Mouse (Mus musculus): Measurements from ENCODE around the gene Oprd1. TPM values are rescaled to one million over a fixed set of nuclear protein-coding genes. Genes with fewer than 3 reads are reported as not detected.

Oprd1 gene
- polyA plus RNA-seq, 1 experiment from 2014 or later: 0.61 TPM

GRCm38 (mm10) chr4:132166350-132167290 lies 22.3 kb upstream of the Oprd1 start:
- no peak overlapping the region for H3K4me2 ChIP-seq
- no peak overlapping the region for H3K27ac ChIP-seq (replicated peaks)
- H3K36me3 ChIP-seq: no peaks in the 10 kb centered on the region

GRCm38 (mm10) chr4:132165691-132166090 lies 21.4 kb upstream of the Oprd1 start:
- no peak overlapping the region for H3K4me2 ChIP-seq
- H3K9ac ChIP-seq: no peak overlapping the region
- H3K4me3 ChIP-seq: no peak overlapping the region
- no peak overlapping the region for H3K27ac ChIP-seq (replicated peaks)
- no peaks in the 10 kb centered on the region for H3K9me3 ChIP-seq
- ATAC-seq (ENCODE audit: low FRiP score, low read depth): no peak
- H3K27me3 ChIP-seq: no peaks in the 10 kb centered on the region
- no peaks in the 10 kb centered on the region for H3K36me3 ChIP-seq
- peaks cover 7% of the 10 kb centered on the region for H3K4me1 ChIP-seq (replicated peaks)
- WGBS: 36% methylated on average over 14 of the region's 14 CpGs

More at GRCm38 (mm10) chr4:132166350-132167290, 22.3 kb upstream of the Oprd1 start:
- Histone ChIP-seq H3K4me1 (replicated peaks) (peaks cover 7% of the 10 kb centered on the region), H3K27me3 (no peaks in the 10 kb centered on the region), H3K4me3 (no peak overlapping the region), H3K9me3 (no peaks in the 10 kb centered on the region), H3K9ac (no peak overlapping the region)
- 53% methylated on average over 16 of the region's 16 CpGs for WGBS
- no peak for ATAC-seq (ENCODE audit: low FRiP score, low read depth)

- H3K4me2 ChIP-seq: no peak overlapping the region
- no peak overlapping the region for H3K4me3 ChIP-seq
- ATAC-seq (ENCODE audit: low FRiP score, low read depth): no peak
- H3K27ac ChIP-seq (replicated peaks): no peak overlapping the region
- peaks cover 8% of the 10 kb centered on the region; the same call in 1 of the 2 replicates for H3K4me1 ChIP-seq (replicated peaks)
- H3K9me3 ChIP-seq: no peaks in the 10 kb centered on the region
- H3K36me3 ChIP-seq: no peaks in the 10 kb centered on the region
- WGBS: 61% methylated on average over 12 of the region's 12 CpGs
- H3K9ac ChIP-seq: no peak overlapping the region
- no peaks in the 10 kb centered on the region for H3K27me3 ChIP-seq
These were observed 12.8 kb upstream of the Oprd1 start for GRCm38 (mm10) chr4:132156941-132157622.

- H3K9me3 ChIP-seq: no peaks in the 10 kb centered on the region
- no peak overlapping the region for H3K4me3 ChIP-seq
- H3K9ac ChIP-seq: no peak overlapping the region
- no peaks in the 10 kb centered on the region for H3K27me3 ChIP-seq
- no peak for ATAC-seq (ENCODE audit: low FRiP score, low read depth)
- 4% methylated on average over 6 of the region's 6 CpGs for WGBS
- H3K4me2 ChIP-seq: no peak overlapping the region
- H3K27ac ChIP-seq (replicated peaks): no peak overlapping the region
- no peaks in the 10 kb centered on the region for H3K36me3 ChIP-seq
- H3K4me1 ChIP-seq (replicated peaks): peaks cover 8% of the 10 kb centered on the region; the same call in 1 of the 2 replicates
These were observed 10.8 kb upstream of the Oprd1 start for GRCm38 (mm10) chr4:132154877-132155670.

- 61% methylated on average over 1 of the region's 1 CpGs for WGBS
- Histone ChIP-seq H3K27me3 (peaks cover 3% of the 10 kb centered on the region; the same call in 1 of the 2 replicates), H3K4me3 (no peak overlapping the region), H3K9ac (no peak overlapping the region), H3K9me3 (no peaks in the 10 kb centered on the region), H3K4me2 (no peak overlapping the region), H3K36me3 (no peaks in the 10 kb centered on the region), H3K4me1 (replicated peaks) (peaks cover 8% of the 10 kb centered on the region; the same call in 1 of the 2 replicates), H3K27ac (replicated peaks) (no peak overlapping the region)
- no peak for ATAC-seq (ENCODE audit: low FRiP score, low read depth)
These were observed 7.4 kb upstream of the Oprd1 start for GRCm38 (mm10) chr4:132151673-132152072.

GRCm38 (mm10) chr4:132146201-132146600 lies 1.9 kb upstream of the Oprd1 start:
- Histone ChIP-seq H3K36me3 (no peaks in the 10 kb centered on the region), H3K27me3 (peaks cover 52% of the 10 kb centered on the region), H3K4me2 (no peak overlapping the region), H3K4me3 (no peak overlapping the region), H3K9me3 (no peaks in the 10 kb centered on the region), H3K27ac (replicated peaks) (no peak overlapping the region), H3K9ac (no peak overlapping the region), H3K4me1 (replicated peaks) (0 out of 2 replicates have a peak, but pooled peaks cover 8% of the 10 kb centered on the region)
- no peak for ATAC-seq (ENCODE audit: low FRiP score, low read depth)
- WGBS: 76% methylated on average over 5 of the region's 5 CpGs

GRCm38 (mm10) chr4:132145092-132145491 lies 806 bp upstream of the Oprd1 start:
- Histone ChIP-seq H3K27ac (replicated peaks) (no peak overlapping the region), H3K9ac (no peak overlapping the region), H3K4me2 (peak overlapping the region; percentile 76), H3K4me1 (replicated peaks) (0 out of 2 replicates have a peak, but pooled peaks cover 8% of the 10 kb centered on the region), H3K4me3 (peak overlapping the region; percentile 47), H3K36me3 (no peaks in the 10 kb centered on the region), H3K9me3 (no peaks in the 10 kb centered on the region), H3K27me3 (peaks cover 55% of the 10 kb centered on the region)
- 46% methylated on average over 10 of the region's 10 CpGs for WGBS
- ATAC-seq (ENCODE audit: low FRiP score, low read depth): no peak

- H3K27ac ChIP-seq (replicated peaks): no peak overlapping the region
- peaks cover 25% of the 10 kb centered on the region for H3K27me3 ChIP-seq
- H3K9me3 ChIP-seq: no peaks in the 10 kb centered on the region
- H3K4me3 ChIP-seq: no peak overlapping the region
- ATAC-seq (ENCODE audit: low FRiP score, low read depth): no peak
- WGBS: 95% methylated on average over 2 of the region's 2 CpGs
- no peak overlapping the region for H3K9ac ChIP-seq
- H3K36me3 ChIP-seq: no peaks in the 10 kb centered on the region
- H3K4me1 ChIP-seq (replicated peaks): no peaks in the 10 kb centered on the region
- H3K4me2 ChIP-seq: no peak overlapping the region
These were observed 5.6 kb downstream of the Oprd1 start for GRCm38 (mm10) chr4:132138640-132139039.

- no peak for ATAC-seq (ENCODE audit: low FRiP score, low read depth)
- Histone ChIP-seq H3K4me2 (no peak overlapping the region), H3K4me1 (replicated peaks) (no peaks in the 10 kb centered on the region), H3K36me3 (no peaks in the 10 kb centered on the region), H3K27ac (replicated peaks) (no peak overlapping the region), H3K9me3 (no peaks in the 10 kb centered on the region), H3K27me3 (peaks cover 10% of the 10 kb centered on the region), H3K9ac (no peak overlapping the region), H3K4me3 (no peak overlapping the region)
- WGBS: 84% methylated on average over 7 of the region's 7 CpGs
These were observed 7.3 kb downstream of the Oprd1 start for GRCm38 (mm10) chr4:132137013-132137412.

- Histone ChIP-seq H3K4me1 (replicated peaks) (peaks cover 7% of the 10 kb centered on the region), H3K27ac (replicated peaks) (no peak overlapping the region), H3K36me3 (no peaks in the 10 kb centered on the region), H3K9ac (no peak overlapping the region), H3K4me3 (no peak overlapping the region), H3K9me3 (no peaks in the 10 kb centered on the region), H3K27me3 (no peaks in the 10 kb centered on the region), H3K4me2 (no peak overlapping the region)
- no peak for ATAC-seq (ENCODE audit: low FRiP score, low read depth)
- 72% methylated on average over 16 of the region's 16 CpGs for WGBS
These were observed 10.4 kb downstream of the Oprd1 start for GRCm38 (mm10) chr4:132133920-132134319.

GRCm38 (mm10) chr4:132133381-132133780 lies 10.9 kb downstream of the Oprd1 start:
- no peak overlapping the region for H3K27ac ChIP-seq (replicated peaks)
- H3K27me3 ChIP-seq: no peaks in the 10 kb centered on the region
- H3K4me2 ChIP-seq: no peak overlapping the region
- 87% methylated on average over 5 of the region's 5 CpGs for WGBS
- no peaks in the 10 kb centered on the region for H3K9me3 ChIP-seq
- no peaks in the 10 kb centered on the region for H3K36me3 ChIP-seq
- H3K4me1 ChIP-seq (replicated peaks): peaks cover 8% of the 10 kb centered on the region
- H3K4me3 ChIP-seq: no peak overlapping the region
- no peak overlapping the region for H3K9ac ChIP-seq
- no peak for ATAC-seq (ENCODE audit: low FRiP score, low read depth)
